In the genomic region with DNA sequence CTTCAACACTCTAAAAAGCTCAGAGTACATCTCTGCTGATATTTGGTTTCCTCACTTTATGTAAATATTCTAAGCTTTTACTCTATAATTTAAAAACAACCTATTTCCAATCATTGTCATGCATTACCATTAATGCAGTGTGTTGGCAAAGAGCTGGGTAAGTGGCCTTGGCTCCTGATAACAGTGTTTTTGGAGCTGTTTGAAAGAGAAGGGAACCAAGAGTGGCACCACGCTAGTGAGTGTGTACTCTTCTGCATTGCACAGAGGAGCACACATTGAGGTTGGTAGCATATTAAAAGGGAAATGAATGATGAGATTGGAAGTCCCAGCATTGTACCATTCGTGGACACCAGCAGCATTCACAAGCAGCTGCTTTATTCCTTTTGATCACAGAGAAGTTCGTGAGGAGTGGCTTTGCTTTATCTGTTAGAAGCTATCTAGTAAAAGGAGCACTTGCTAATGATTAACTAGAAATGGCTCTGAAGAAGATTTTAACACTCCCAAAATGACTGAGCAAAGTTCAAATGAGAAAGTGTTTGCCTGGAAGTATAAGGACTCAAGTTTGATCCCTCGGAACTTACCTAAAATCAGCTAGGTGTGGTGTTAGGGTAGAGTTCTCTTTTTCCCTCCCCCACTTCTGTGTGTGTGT, we compare ENCODE assay signal across 28 mouse cellular contexts.
DNase-seq lines count a peak whose midpoint lies in the region; ATAC-seq and TF ChIP-seq lines count a peak whose summit lies in the region.
"Had no signal": no experiment of that assay in that cellular context is flagged by ENCODE, and none has a peak within 500 bp of the region (broad histone marks: within the 10 kb centered on the region; RNA-seq: fewer than 3 reads in every experiment).

No protein-coding gene starts in this region.

- TF ChIP-seq EP300 in liver, postnatal 0 days (IDR thresholded peaks at IDR 0.05; ENCODE audit: low read depth): no peak

- 0 out of 2 replicates have a peak overlapping the region, but pooled peaks have one; percentile 33 for H3K4me2 ChIP-seq in liver, postnatal 0 days (ENCODE audit: low read depth, low read length)
- H3K4me2 ChIP-seq: embryonic facial prominence, embryonic 12.5 days; heart, embryonic 11.5 days; hindbrain, embryonic 12.5 days; limb, embryonic 13.5 days; midbrain, embryonic 13.5 days; neural tube, embryonic 13.5 days had no signal

- H3K27me3 ChIP-seq in kidney, adult 2 months (replicated peaks; ENCODE audit: control insufficient read depth, insufficient read depth, low read length): no peaks in the 10 kb centered on the region
- no peaks in the 10 kb centered on the region for H3K27me3 ChIP-seq in liver, postnatal 0 days (ENCODE audit: insufficient read depth, low read length)
- H3K27me3 ChIP-seq: embryonic facial prominence, embryonic 12.5 days; hindbrain, embryonic 12.5 days; limb, embryonic 13.5 days; megakaryocyte, embryonic 14.5 days; midbrain, embryonic 13.5 days; neural tube, embryonic 13.5 days had no signal

- TF ChIP-seq CTCF in kidney, adult 2 months (conservative IDR thresholded peaks at IDR 0.05; ENCODE audit: insufficient read depth, insufficient read length, low read depth, low read length): no peak
- no peak for TF ChIP-seq CTCF in liver, postnatal 0 days (IDR thresholded peaks at IDR 0.05; ENCODE audit: low read depth)

- no peaks in the 10 kb centered on the region for H3K36me3 ChIP-seq in kidney, adult 2 months (ENCODE audit: control insufficient read depth, insufficient read depth, low read length)
- no peaks in the 10 kb centered on the region for H3K36me3 ChIP-seq in liver, postnatal 0 days (replicated peaks; ENCODE audit: insufficient read depth, low read length)
- H3K36me3 ChIP-seq: embryonic facial prominence, embryonic 12.5 days; hindbrain, embryonic 12.5 days; limb, embryonic 13.5 days; midbrain, embryonic 13.5 days; neural tube, embryonic 13.5 days had no signal

- no peak overlapping the region for H3K9ac ChIP-seq in liver, postnatal 0 days (replicated peaks)
- H3K9ac ChIP-seq: embryonic facial prominence, embryonic 12.5 days; hindbrain, embryonic 12.5 days; limb, embryonic 13.5 days; midbrain, embryonic 13.5 days; neural tube, embryonic 13.5 days had no signal

- no peak overlapping the region for H3K4me3 ChIP-seq in kidney, adult 2 months (ENCODE audit: insufficient read depth, low read depth, low read length)
- no peak overlapping the region for H3K4me3 ChIP-seq in liver, postnatal 0 days (ENCODE audit: low read depth, low read length)
- H3K4me3 ChIP-seq: embryonic facial prominence, embryonic 12.5 days; hindbrain, embryonic 12.5 days; layer of hippocampus, adult 2 months; left cerebral cortex, adult 2 months; limb, embryonic 13.5 days; megakaryocyte, embryonic 14.5 days; midbrain, embryonic 13.5 days; neural tube, embryonic 13.5 days had no signal

- WGBS in kidney, adult 2 months: 53% methylated on average over 4 of the region's 4 CpGs
- WGBS in liver, postnatal 0 days (ENCODE audit: insufficient replicate concordance): 51% methylated on average over 4 of the region's 4 CpGs

- H3K9me3 ChIP-seq in liver, postnatal 0 days (ENCODE audit: low read length): no peaks in the 10 kb centered on the region
- H3K9me3 ChIP-seq: embryonic facial prominence, embryonic 12.5 days; hindbrain, embryonic 12.5 days; limb, embryonic 13.5 days; megakaryocyte, embryonic 14.5 days; midbrain, embryonic 13.5 days; neural tube, embryonic 13.5 days had no signal

- peaks cover 3% of the 10 kb centered on the region; the same call in 1 of the 2 replicates for H3K4me1 ChIP-seq in kidney, adult 2 months (ENCODE audit: control insufficient read depth, insufficient read depth, low read length)
- no peaks in the 10 kb centered on the region; the same call in 1 of the 2 replicates for H3K4me1 ChIP-seq in liver, postnatal 0 days (ENCODE audit: insufficient read depth)
- H3K4me1 ChIP-seq: embryonic facial prominence, embryonic 12.5 days; hindbrain, embryonic 12.5 days; limb, embryonic 13.5 days; megakaryocyte, embryonic 14.5 days; midbrain, embryonic 13.5 days; neural tube, embryonic 13.5 days had no signal

- DNase-seq in kidney, adult 2 months: peak; percentile 57
- no peak for DNase-seq in kidney, adult 18-20 months
- peak; percentile 24 for DNase-seq in adrenal gland, postnatal 14 days
- DNase-seq in adrenal gland, postnatal 25 days: peak; percentile 16
- DNase-seq in liver, postnatal 0 days: no peak
- no peak for DNase-seq in thymus, postnatal 4 days
- no peak for DNase-seq in cerebellum, adult 11 months
- DNase-seq: B cell, adult 2 months; cerebellum, adult 11-12 months; cerebellum, adult 9-11 months; embryo, embryonic 11 days; gastrocnemius, postnatal 36 days; heart, adult 18-20 months; heart, postnatal 36 days; kidney, postnatal 14 days; lung, postnatal 4 days; right cerebral cortex, postnatal 4 days had no signal

- no peak for TF ChIP-seq POLR2A in kidney, adult 2 months (IDR thresholded peaks at IDR 0.05; ENCODE audit: low read depth, low read length)

- no peak for ATAC-seq in liver, postnatal 0 days
- ATAC-seq: forebrain, embryonic 14.5 days; lung, postnatal 0 days; midbrain, embryonic 13.5 days had no signal

- H3K27ac ChIP-seq in kidney, adult 2 months (ENCODE audit: insufficient read depth, low read depth, low read length): no peak overlapping the region
- H3K27ac ChIP-seq in liver, postnatal 0 days (ENCODE audit: low read depth): peak overlapping the region; percentile 22; the same call in 1 of the 2 replicates
- H3K27ac ChIP-seq: embryonic facial prominence, embryonic 12.5 days; hindbrain, embryonic 12.5 days; layer of hippocampus, adult 2 months; left cerebral cortex, adult 2 months; limb, embryonic 13.5 days; midbrain, embryonic 13.5 days; neural tube, embryonic 13.5 days had no signal

Comparison
In these comparisons a context has a peak if more than half of its experiments do, and no peak if none do; other contexts are left out.
1. DNase-seq: peak in kidney, adult 2 months (single experiment), adrenal gland, postnatal 14 days (single experiment) and adrenal gland, postnatal 25 days (single experiment); none in kidney, adult 18-20 months (single experiment), liver, postnatal 0 days (single experiment), thymus, postnatal 4 days (single experiment) and cerebellum, adult 11 months (single experiment).